Mouse (Mus musculus) c-Kit-positive CD71-negative TER-119-negative erythroid progenitor cells, embryonic 14.5 days (primary cell): ENCODE data around the gene Brf1.
A peak's percentile ranks its signal among the peaks of the same experiment; 100 is the strongest.

Experiments used
- DNase-seq: peaks from one replicate; pipeline ENCODE4 v3.0.0-alpha.2; 2013; ENCODE audit warnings: low read depth

Gene Brf1

DNA sequence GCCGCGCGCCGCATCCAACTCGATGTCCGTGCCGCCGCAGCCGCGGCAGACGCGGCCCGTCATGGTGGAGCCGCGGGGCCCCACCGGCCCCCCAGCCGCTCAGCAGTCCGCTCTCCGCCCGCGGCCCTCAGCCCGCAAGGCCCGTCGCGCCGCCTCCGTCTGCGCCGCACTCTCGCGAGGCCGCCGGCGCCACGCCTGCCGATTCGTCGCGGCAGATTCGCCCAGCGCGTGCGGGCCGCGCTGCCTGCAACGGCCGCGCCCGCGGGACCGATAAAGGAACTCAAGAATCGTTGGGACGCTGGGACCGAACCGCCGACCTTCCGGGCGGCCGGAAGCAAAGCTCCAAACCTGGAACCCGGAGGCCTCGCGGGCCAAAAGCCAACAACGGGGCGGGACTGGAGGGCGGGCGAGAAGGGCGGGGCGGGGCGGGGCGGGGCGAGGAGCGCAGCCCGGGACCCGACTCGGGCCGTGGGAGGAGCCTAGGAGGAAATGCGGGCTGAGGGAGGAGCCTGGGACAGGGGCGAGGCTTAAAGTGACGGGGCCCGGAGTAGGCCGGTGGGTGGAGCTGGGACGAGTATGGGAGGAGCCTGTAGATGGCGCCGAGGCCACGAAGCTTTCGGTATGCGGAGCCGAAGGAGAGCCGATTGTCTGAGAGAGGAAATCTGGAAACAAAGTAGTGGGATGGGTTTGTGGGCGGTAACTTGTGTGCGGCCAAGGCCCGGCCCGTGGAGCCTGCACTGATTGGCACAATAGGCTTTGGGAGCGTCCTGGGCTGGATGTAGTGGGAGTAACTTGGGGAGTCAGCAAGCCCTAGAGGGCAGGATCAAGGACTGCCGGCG lies at the start of gene Brf1:
TSS of gene Brf1 (minus strand) at position 411 of the 839 bp plus-strand sequence.
- peak; percentile 96 for DNase-seq

DNA sequence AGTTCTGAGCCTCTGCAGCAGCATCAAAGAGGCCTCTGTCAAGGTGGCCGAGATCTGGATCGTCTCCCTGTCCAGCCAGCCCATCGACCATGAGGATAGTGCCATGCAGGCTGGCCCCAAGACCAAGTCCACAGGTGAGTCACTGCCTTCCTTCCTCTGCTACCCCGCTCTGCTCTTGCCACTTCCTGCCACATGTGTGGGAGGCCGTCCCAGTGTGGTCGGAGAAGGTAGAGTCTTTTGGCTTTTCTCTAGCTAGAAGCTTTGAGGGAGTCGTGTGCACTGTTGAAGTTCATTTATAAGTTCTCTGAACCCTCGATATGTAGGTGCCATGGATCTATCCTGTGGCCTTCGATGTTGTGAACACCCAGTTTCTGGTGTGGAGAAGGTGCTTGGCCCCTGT lies 49.3 kb upstream of the Brf1 start:
- no peak for DNase-seq

DNA sequence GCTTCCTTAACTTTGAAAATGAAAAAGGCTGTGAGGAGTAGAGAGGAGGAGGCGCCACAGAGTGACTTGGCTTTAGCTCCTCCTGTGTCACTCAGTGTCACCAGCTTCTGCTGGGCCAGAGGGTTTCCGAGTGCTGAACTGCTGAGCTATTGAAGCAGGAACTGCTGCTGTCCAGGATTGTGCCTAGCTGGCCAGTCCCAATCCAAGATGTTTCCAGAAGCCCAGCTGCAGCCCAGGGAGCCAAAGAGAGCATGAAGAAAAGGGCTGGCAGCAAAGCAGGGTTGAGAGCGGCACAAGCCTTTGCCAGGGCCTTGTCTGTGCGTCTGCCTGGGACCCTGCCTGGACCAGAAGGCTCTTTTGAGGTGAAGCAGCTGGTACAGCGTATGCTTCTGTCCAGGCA lies 47.6 kb upstream of the Brf1 start:
- DNase-seq = no peak

DNA sequence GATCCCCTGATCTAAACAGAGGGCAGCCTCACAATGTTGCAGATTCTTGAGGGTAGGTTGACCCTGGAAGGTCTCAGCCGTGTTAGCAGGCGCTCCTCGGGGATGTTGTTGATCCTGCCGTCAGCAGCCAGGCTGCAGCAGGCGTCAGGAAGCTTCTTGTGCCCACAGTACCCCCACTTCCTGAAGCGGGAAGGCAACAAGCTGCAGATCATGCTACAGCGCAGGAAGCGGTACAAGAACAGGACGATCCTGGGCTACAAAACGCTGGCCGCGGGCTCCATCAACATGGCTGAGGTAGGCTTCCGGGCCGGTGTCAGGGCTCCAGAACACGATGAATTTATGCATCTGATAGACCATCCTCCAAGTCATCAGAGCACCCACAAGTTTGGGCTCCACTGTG lies 46.4 kb upstream of the Brf1 start:
- no peak for DNase-seq

DNA sequence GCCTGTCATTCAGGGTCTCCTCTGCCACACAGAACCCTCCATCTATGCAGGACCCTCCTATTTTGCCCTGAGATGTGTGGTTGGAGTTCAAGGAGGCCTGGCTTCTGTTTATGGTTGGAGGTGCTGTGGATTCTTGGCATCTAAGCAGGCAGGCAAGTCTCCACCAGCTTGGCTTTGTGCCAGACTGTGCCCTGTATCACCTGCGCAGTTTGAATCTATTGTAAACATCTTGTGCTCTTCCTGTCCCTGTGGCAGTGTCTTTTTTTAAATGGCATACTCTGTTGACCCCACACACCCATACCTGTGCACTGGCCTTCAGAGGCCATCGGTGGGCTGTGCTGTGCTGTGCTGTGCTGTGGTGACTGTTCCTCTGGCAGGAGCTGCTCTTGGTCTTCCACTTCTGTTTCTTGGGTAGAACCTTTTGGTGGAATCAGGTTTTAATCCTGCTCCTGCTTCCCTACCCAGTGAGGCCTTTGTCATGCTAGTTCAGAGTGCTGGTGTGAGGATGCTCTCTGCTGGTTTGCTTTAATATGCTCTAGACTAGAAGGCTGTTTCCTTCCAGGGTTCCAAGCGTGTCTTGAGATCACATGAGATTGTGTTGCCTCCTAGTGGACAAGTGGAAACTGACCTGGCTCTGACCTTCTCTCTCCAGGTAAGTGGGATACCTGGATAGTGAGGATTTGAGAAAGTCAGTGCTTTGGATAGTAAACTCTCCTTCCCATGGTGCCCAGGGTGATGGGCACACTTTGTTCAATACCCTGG lies 44.6 kb upstream of the Brf1 start:
- DNase-seq = no peak

DNA sequence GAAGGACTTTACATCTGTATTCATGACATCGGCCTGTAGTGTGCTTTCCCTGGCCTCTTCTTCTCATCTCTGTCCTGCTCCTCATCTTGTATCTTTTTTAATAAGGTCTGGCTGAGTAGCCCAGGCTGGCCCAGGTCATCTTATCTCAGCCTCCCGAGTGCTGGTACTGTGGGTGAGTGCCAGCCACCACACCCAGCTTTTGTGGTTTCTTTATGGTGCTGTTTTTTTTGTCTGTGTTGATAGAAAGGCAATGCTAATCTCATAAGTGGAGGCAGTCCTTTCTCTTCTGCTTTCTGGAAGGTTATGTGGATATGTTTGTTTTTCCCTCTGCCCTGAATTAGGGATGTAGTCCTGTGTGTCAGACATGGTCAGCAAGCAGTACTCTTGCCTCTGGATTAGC lies 42.0 kb upstream of the Brf1 start:
- no peak for DNase-seq

DNA sequence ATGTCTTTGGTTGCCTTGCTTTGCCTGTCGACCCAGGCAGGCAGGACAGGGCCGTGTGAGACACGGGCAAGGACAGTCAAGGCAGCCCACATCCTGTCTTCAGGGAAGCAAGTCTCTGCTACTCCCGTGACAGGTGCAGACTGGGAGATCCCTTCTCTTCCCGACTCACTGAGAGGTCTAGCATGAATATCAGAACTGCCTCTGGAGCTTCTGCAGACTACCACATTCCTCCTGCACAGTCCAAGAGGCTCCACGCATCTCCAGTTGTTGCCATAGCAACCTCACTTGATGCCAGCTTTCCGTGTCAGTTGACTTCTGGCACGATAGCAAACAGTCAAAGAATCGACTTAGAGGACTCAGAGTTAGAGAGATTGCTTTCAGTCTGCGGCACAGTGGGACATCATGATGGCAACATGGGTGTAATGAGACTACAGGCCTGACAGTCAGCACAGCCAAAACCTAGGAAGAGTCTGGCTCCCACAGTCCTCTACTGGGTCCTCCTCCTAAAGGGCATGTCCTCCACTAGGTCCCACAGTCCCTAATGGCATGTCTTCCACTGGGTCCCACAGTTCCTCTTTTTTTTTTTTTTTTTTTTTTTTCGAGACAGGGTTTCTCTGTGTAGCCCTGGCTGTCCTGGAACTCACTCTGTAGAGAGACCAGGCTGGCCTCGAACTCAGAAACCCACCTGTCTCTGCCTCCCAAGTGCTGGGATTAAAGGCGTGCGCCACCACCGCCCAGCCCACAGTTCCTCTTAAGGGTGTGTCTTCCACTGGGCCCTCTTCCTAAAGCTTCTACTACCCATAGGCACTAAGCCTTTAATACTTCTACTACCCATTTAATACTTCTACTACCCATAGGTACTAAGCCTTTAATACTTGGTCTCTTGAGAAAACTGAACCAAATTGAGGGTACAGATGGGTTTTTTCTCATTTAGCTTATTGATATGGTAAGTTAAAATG lies 41.3 kb upstream of the Brf1 start:
- DNase-seq = no peak

DNA sequence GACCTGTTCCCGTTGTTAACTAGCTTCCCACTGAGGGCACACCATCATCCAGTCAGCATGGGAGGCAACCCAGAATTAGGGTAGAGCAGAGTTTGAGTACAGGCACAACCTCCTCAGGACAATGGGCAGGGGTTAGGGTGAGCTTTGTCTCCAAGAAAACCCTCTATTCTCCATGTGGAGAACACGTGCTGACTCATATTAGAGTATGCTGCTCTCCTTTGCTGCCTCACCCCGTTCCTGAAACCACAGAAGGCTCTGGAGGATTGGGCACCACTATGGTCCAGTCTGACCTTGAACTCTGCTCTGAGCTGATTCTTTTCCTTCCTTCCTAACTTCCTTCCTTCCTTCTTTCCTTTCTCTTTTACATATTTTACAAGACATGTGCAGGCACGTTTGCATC lies 37.9 kb upstream of the Brf1 start:
- DNase-seq = no peak

DNA sequence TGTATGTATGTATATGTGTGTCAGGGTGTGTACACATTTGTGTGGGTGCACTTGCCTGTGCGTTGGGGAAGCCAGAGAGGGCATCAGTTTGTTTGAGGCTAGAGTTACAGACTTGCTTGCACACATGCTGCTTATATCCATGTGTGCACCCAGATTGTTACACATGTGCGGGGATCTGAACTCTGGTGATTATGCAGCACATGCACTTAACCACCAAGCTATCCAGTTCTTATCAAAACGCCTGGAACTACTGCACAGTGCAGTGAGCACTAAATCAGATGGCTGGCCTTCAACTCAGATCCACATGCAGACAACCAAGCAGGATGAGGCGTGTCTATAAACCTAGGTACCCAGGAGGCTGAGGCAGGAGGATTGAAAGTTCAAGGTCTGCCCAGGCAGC lies 36.5 kb upstream of the Brf1 start:
- DNase-seq = no peak

DNA sequence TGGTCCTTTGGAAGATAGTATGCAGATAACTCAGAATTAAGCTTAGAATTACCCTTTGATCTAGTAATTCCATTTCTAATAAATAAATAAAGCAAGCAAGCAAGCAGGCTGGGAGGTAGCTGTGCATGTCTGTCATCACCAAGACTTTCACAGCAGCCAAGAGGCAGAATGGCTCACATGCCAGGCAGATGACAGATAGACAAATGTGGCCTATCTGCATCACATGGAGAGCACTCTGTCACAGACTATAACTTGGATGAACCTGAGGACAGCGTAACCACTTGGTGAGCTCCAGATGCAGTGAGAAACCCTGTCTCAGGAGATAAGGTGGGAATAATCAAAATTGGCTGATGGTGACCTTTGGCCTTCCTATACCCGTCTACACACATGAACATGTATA lies 34.6 kb upstream of the Brf1 start:
- DNase-seq = no peak

DNA sequence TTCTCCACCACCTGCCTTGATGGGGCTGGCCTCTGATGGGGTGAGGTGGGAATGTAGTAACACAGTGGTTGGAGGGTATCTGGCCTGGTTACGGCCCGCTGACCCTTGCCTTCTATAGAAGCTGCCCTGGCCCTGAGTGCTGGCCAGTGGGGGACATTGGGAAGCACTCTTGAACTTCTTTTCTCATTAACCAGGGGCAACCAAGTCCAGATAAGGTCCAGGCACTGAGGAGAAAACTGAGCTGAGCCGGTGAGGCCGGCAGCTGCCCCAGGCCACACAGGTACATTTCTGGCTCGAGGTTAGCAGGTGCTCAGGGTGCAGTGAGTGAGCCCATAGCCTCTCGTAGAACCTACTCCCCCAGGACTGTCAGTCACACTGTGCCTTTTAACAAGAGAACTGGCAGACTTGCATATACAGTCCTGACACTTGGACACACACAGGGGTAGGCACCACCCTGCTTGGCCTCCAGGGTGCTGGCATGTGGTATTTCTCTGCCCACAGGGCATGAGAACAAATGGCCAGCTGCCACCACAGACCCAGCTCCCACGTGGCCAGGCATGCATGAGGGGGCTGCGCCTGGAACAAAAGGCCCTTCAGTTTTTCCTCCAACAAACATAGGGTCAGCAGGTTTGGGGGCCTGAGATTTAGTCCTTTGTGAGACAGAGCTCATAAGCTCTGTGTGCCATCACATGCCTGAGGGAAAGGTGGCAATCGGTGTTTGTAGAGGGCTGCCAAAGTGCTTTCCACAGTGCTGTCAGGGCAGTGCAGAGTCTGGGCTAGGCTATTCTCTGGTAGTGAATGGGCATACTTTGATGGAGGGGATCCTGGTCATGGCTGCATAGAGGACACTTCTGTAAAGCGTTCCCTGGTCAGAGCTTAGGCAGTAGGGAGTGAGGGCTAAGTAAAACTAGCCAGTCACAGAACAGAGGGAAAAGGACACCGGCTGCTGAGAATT lies 32.1 kb upstream of the Brf1 start:
- no peak for DNase-seq

DNA sequence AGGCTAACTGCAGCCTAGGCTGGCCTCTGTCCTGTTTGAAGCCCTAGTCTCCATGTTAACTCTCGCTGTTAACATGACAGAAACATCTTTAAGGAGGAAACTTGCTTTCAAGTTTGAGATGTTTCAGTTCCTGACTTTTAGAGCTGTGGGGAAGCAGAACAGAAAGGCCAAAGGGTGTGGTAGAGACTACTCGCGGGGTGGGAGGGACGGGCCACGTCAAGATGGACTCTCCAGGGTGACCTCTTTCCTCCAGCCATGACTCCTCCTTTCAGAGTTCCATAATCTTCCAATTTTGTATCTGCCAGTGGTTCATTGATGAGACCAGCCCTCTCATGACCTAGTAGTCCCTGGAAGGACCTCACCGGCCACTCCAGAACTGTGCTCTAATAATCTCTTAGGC lies 30.9 kb upstream of the Brf1 start:
- DNase-seq = no peak

DNA sequence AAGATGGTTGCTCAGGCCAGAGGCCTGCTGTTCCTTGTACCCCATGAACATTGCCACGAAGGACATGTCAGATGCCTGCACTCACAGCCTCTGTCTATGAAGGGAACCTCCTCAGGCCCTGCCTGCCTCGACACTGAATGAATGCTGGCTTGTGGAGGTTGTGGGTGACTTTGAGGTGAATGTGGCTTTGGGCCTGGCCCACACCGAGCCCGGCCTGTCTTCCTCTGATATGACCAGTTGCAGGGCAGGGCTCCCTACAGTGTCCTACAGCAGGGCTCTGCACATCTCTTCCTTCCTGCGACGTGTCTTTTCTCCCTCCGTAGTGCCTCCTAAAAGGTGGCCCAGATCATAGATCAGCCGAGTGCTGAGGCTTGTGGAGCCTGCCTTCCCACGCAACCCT lies 30.5 kb upstream of the Brf1 start:
- no peak for DNase-seq

DNA sequence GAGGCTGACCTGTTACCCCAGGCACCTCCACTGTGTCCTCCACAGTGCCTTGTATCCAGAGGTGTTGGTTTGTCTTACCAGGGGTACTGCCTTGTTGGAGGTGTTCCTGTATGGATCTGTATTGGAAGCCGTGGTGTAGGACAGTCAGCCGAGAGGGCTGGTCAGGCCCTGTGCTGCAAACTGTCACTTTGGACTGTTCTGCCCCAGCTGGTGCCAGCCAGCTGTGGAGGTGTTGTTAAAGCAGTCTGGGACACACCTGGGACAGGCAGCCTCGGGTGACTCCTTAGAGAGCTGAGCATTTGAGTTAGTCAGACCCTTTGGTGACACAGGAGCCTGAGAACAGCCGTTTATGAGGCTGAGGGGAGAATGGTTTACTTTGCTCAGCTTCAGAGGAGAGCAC lies 29.5 kb upstream of the Brf1 start:
- no peak for DNase-seq

DNA sequence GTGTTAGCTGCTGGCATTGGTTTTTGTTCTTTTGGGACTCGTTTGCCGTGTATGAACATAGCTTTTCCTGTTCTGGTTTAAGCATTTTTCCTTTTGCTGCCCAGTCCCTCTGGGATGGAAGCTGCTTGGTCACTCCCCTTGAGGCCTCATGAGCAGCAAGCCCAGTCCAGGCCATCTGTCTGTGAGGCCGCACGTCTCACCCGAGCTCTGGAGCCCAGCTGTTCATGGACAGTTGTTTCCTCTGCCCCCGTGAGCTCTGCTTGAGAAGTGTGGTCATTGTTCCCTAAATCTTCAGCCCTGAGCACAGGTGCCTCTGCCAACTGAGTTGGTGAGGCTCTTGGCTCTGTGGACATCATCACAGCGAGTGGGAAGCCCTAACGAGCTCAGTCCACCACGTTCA lies 28.4 kb upstream of the Brf1 start:
- DNase-seq = no peak

DNA sequence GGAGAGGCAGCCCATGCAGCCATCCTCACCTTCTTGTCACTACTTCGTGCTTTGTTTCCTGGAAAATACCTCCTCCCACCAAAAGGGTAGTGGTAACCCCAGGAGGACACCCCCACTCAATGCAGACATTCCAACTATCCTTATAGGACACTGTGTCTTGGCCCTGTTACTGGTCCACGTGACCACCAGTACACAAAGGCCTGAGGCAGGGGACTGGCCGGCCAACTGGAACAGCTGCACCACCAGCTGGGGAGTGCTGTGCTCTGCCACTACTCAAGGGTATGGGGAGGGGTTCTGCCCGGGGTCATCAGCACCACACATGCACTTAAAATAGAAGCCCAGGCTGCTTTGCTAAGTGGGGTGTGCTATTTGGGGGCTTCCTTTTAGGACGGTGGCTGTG lies 27.6 kb upstream of the Brf1 start:
- DNase-seq = no peak

DNA sequence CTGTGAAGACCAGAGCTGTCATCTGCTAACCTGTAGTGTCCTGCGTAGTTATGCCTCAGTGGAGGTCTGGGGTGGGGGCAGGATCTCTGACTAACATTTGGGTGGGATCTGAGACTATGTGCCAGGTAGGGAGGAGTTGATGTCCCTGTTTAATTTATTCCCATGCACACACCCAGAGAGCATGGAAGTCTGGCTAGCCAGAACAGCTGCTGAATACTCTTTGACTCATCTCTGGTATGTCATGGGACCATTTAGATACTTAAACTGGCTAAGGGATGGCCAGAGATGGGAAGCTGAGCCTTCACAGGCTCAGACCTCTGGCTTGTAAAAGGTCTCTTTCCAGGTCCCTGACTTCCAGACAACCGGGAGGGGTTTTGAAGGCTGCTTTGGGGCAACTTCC lies 27.0 kb upstream of the Brf1 start:
- no peak for DNase-seq

DNA sequence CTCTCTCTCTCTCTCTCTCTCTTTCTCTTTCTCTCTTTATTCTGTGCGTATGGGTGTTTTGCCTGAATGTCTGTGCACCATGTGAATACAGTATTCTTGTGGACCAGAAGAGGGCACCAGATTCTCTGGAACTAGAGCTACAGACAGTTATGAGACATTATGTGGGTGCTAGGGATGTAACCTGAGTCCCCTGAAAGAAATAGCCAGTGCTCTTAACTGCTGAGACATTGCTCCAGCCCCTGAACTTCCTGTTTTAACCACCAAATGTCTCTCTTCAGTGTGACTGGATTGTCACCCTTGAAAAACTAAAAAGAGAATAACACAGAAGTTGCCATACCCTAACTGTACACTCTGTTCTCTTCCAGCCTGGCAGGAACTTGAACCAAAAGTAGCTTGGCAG lies 26.1 kb upstream of the Brf1 start:
- no peak for DNase-seq

DNA sequence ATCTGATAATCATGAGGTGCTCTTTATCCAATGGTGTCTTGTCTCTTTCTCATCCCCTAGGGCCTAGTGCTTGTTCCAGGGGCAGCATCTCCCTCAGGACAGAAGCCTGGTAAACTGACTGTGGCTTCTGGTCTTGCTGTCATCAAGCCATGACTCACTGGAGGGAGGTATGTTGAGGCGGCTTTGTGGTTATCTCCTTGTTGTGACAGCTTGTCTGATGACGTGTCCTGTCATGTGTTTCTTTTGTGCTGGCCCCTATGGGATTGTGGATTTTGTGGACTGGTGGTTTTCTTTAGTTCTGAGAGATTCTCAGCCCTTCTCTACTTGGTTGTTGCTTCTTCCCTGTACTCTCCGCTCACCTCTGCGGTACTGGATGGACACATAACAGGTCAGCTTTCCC lies 22.6 kb upstream of the Brf1 start:
- peak; percentile 61 for DNase-seq

DNA sequence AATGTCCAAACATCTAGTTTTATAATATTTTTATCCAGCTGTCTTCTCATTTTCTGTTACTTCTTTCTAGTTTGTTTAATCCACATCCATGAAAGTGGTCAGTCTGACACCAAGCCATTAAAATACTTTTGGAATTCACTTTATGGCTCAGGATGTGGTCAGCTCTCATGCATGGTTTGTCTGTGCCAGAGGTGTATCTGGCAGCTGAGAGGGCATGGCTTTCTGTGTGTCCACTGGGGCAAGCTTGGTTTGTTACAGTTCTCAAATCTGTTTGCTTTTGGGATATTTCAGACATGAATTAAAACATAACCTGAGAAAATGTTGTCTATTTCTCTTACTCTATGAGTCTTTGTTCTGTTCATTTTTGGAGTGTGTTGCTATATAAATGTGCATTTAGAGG lies 21.0 kb upstream of the Brf1 start:
- DNase-seq = no peak

DNA sequence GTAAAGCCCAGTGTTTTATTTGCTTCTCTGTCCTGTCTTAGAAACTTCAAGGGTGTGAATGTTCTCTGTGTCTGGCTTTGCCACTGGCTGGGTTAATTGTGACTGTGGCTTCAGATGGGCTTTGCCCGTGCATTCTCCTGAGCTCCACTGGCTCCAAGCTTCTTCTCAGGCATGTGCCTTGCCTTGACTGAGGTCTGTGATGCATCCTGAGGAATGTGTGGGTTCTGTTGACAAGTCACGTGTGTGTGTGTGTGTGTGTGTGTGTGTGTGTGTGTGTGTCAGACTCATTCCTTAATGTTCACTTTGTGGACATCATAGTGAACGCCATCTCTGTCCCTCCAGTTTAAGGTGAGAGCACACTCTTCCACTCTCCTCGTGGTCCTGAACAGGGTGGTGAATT lies 18.3 kb upstream of the Brf1 start:
- no peak for DNase-seq
